24 mouse cellular contexts compared by ENCODE assay signal in the genomic region with DNA sequence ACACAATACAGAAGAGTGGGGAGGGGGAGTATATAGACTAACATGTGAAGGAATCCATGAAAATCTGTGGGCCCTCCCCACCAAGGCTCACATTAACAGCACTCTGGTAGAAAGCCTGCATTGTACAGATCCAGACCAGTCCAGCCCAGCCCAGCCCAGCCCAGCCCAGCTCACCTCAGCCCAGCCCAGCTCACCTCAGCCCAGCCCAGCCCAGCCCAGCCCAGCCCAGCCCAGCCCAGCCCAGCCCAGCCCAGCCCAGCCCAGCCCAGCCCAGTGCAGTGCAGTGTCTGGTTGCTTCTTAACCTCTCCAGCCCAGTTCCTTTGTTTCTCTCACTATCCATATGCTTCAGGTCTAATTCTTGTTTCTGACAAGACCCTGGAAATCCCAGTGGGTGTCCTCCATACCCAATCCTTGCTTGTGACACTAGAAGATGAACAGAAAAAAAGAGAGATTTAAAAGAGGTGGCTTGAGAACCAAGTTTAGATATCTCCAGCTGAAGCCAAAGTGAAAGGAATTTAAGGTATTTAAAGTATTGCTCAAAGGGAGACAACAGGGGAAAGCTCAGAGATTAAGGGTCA.
A peak's percentile ranks its signal among the peaks of the same experiment; 100 is the strongest.
DNase-seq lines count a peak whose midpoint lies in the region; ATAC-seq lines count a peak whose summit lies in the region.
"Had no signal": no experiment of that assay in that cellular context is flagged by ENCODE, and none has a peak within 500 bp of the region (broad histone marks: within the 10 kb centered on the region; RNA-seq: fewer than 3 reads in every experiment).

No protein-coding gene starts in this region.

- H3K9ac ChIP-seq in kidney, embryonic 16.5 days (replicated peaks; ENCODE audit: low read length), result no peak overlapping the region
- H3K9ac ChIP-seq in stomach, embryonic 15.5 days, result no peak overlapping the region
- H3K9ac ChIP-seq in hindbrain, embryonic 16.5 days (ENCODE audit: low read depth, low read length), result no peak overlapping the region
- H3K9ac ChIP-seq in midbrain, embryonic 16.5 days (ENCODE audit: low read depth, low read length), result no peak overlapping the region
- H3K9ac ChIP-seq: heart, embryonic 12.5 days; hindbrain, embryonic 12.5 days; limb, embryonic 12.5 days; liver, embryonic 12.5 days; lung, embryonic 15.5 days; midbrain, embryonic 12.5 days had no signal

- H3K36me3 ChIP-seq in kidney, embryonic 16.5 days (ENCODE audit: insufficient read depth, low read length), result no peaks in the 10 kb centered on the region
- H3K36me3 ChIP-seq in embryonic facial prominence, embryonic 10.5 days (replicated peaks), result no peaks in the 10 kb centered on the region
- no peaks in the 10 kb centered on the region for H3K36me3 ChIP-seq in stomach, embryonic 15.5 days
- H3K36me3 ChIP-seq in hindbrain, embryonic 16.5 days (ENCODE audit: control insufficient read depth, insufficient read depth, low read length), result no peaks in the 10 kb centered on the region
- H3K36me3 ChIP-seq in midbrain, embryonic 16.5 days (ENCODE audit: control insufficient read depth, insufficient read depth, low read length), result no peaks in the 10 kb centered on the region
- H3K36me3 ChIP-seq: heart, embryonic 12.5 days; hindbrain, embryonic 12.5 days; limb, embryonic 12.5 days; liver, embryonic 12.5 days; lung, embryonic 15.5 days; midbrain, embryonic 12.5 days had no signal

- H3K27ac ChIP-seq in kidney, embryonic 16.5 days (ENCODE audit: low read length), result no peak overlapping the region
- H3K27ac ChIP-seq in embryonic facial prominence, embryonic 10.5 days (replicated peaks), result peak overlapping the region; percentile 48; the same call in 1 of the 2 replicates
- H3K27ac ChIP-seq in stomach, embryonic 15.5 days, result no peak overlapping the region
- no peak overlapping the region for H3K27ac ChIP-seq in hindbrain, embryonic 16.5 days (ENCODE audit: low read depth, low read length)
- H3K27ac ChIP-seq in midbrain, embryonic 16.5 days (ENCODE audit: low read length), result no peak overlapping the region
- H3K27ac ChIP-seq: gastrocnemius, adult 2 months; hindbrain, embryonic 12.5 days; layer of hippocampus, adult 2 months; left cerebral cortex, adult 2 months; limb, embryonic 12.5 days; liver, embryonic 12.5 days; lung, embryonic 15.5 days; midbrain, embryonic 12.5 days had no signal

- no peaks in the 10 kb centered on the region for H3K27me3 ChIP-seq in kidney, embryonic 16.5 days (ENCODE audit: insufficient read depth, low read length)
- H3K27me3 ChIP-seq in embryonic facial prominence, embryonic 10.5 days (replicated peaks; ENCODE audit: low read depth, poor library complexity, severe bottlenecking), result no peaks in the 10 kb centered on the region
- H3K27me3 ChIP-seq in stomach, embryonic 15.5 days (replicated peaks), result no peaks in the 10 kb centered on the region
- no peaks in the 10 kb centered on the region for H3K27me3 ChIP-seq in hindbrain, embryonic 16.5 days (replicated peaks; ENCODE audit: control insufficient read depth, insufficient read depth, low read length)
- no peaks in the 10 kb centered on the region for H3K27me3 ChIP-seq in midbrain, embryonic 16.5 days (ENCODE audit: control insufficient read depth, insufficient read depth, low read depth, low read length)
- H3K27me3 ChIP-seq: heart, embryonic 12.5 days; hindbrain, embryonic 12.5 days; limb, embryonic 12.5 days; liver, embryonic 12.5 days; lung, embryonic 15.5 days; midbrain, embryonic 12.5 days had no signal

- DNase-seq in kidney, postnatal 36 days, result no peak
- peak; percentile 81 for DNase-seq in ES-CJ7 (ENCODE audit: low read depth, low spot score)
- peak; percentile 45 for DNase-seq in embryonic facial prominence, embryonic 10.5 days (ENCODE audit: low spot score)
- DNase-seq in layer of hippocampus, adult 18-20 months (ENCODE audit: low spot score in 2 of 2), result no peak
- DNase-seq: cerebellum, adult 18-20 months; cerebellum, postnatal 25 days; embryo, embryonic 11 days; gastrocnemius, adult 2 months; heart, postnatal 14 days; right cerebral cortex, postnatal 14 days had no signal

- H3K4me3 ChIP-seq in kidney, embryonic 16.5 days (ENCODE audit: low read length), result no peak overlapping the region
- no peak overlapping the region for H3K4me3 ChIP-seq in embryonic facial prominence, embryonic 10.5 days
- H3K4me3 ChIP-seq in stomach, embryonic 15.5 days (replicated peaks), result no peak overlapping the region
- no peak overlapping the region for H3K4me3 ChIP-seq in hindbrain, embryonic 16.5 days (ENCODE audit: low read length)
- H3K4me3 ChIP-seq in midbrain, embryonic 16.5 days (ENCODE audit: low read depth, low read length), result no peak overlapping the region
- H3K4me3 ChIP-seq: gastrocnemius, adult 2 months; heart, embryonic 12.5 days; hindbrain, embryonic 12.5 days; layer of hippocampus, adult 2 months; left cerebral cortex, adult 2 months; limb, embryonic 12.5 days; liver, embryonic 12.5 days; lung, embryonic 15.5 days; midbrain, embryonic 12.5 days; myocyte had no signal

- H3K4me2 ChIP-seq in kidney, embryonic 16.5 days (replicated peaks; ENCODE audit: low read depth, low read length), result no peak overlapping the region
- no peak overlapping the region for H3K4me2 ChIP-seq in stomach, embryonic 15.5 days
- H3K4me2 ChIP-seq in hindbrain, embryonic 16.5 days (ENCODE audit: low read length), result no peak overlapping the region
- no peak overlapping the region for H3K4me2 ChIP-seq in midbrain, embryonic 16.5 days (ENCODE audit: low read length)
- H3K4me2 ChIP-seq: heart, embryonic 12.5 days; hindbrain, embryonic 12.5 days; limb, embryonic 12.5 days; liver, embryonic 12.5 days; lung, embryonic 15.5 days; midbrain, embryonic 12.5 days had no signal

- H3K4me1 ChIP-seq in kidney, embryonic 16.5 days (ENCODE audit: insufficient read depth, low read length), result no peaks in the 10 kb centered on the region
- H3K4me1 ChIP-seq in embryonic facial prominence, embryonic 10.5 days, result peaks cover 9% of the 10 kb centered on the region; the same call in 1 of the 2 replicates
- no peaks in the 10 kb centered on the region for H3K4me1 ChIP-seq in stomach, embryonic 15.5 days
- no peaks in the 10 kb centered on the region for H3K4me1 ChIP-seq in hindbrain, embryonic 16.5 days (ENCODE audit: control insufficient read depth, insufficient read depth, low read depth, low read length)
- H3K4me1 ChIP-seq in midbrain, embryonic 16.5 days (ENCODE audit: control insufficient read depth, insufficient read depth, low read length), result no peaks in the 10 kb centered on the region
- H3K4me1 ChIP-seq: hindbrain, embryonic 12.5 days; liver, embryonic 12.5 days; lung, embryonic 15.5 days; midbrain, embryonic 12.5 days had no signal

- peak; percentile 82 for ATAC-seq in kidney, embryonic 16.5 days (ENCODE audit: low FRiP score, low TSS enrichment)
- peak; percentile 70 for ATAC-seq in stomach, embryonic 15.5 days (ENCODE audit: insufficient read depth, low FRiP score, low read depth)
- no peak for ATAC-seq in hindbrain, embryonic 16.5 days
- ATAC-seq in midbrain, embryonic 16.5 days, result no peak
- ATAC-seq: inflammation-experienced regulatory T-cells, adult 6 months; liver, embryonic 12.5 days had no signal

- no peaks in the 10 kb centered on the region for H3K9me3 ChIP-seq in kidney, embryonic 16.5 days (ENCODE audit: low read length)
- no peaks in the 10 kb centered on the region for H3K9me3 ChIP-seq in embryonic facial prominence, embryonic 10.5 days
- H3K9me3 ChIP-seq in stomach, embryonic 15.5 days, result no peaks in the 10 kb centered on the region
- H3K9me3 ChIP-seq in hindbrain, embryonic 16.5 days (ENCODE audit: control insufficient read depth, low read length), result peaks cover 3% of the 10 kb centered on the region
- no peaks in the 10 kb centered on the region for H3K9me3 ChIP-seq in midbrain, embryonic 16.5 days (replicated peaks; ENCODE audit: control insufficient read depth, low read length, poor library complexity, severe bottlenecking)
- H3K9me3 ChIP-seq: hindbrain, embryonic 12.5 days; limb, embryonic 12.5 days; liver, embryonic 12.5 days; lung, embryonic 15.5 days; midbrain, embryonic 12.5 days had no signal

Comparison
In these comparisons a context has a peak if more than half of its experiments do, and no peak if none do; other contexts are left out.
1. ATAC-seq: peak in kidney, embryonic 16.5 days (single experiment) and stomach, embryonic 15.5 days (single experiment); none in hindbrain, embryonic 16.5 days (single experiment) and midbrain, embryonic 16.5 days (single experiment).
2. DNase-seq: peak in ES-CJ7 (single experiment) and embryonic facial prominence, embryonic 10.5 days (single experiment); none in kidney, postnatal 36 days (0 of 2) and layer of hippocampus, adult 18-20 months (0 of 2).